Mouse (Mus musculus) limb, embryonic 10.5 days (tissue): Measurements from ENCODE around the gene Sall1. TPM values are rescaled to one million over a fixed set of nuclear protein-coding genes. Genes with fewer than 3 reads are reported as not detected.

ENCODE experiments used
- DNase-seq: peaks from one replicate; pipeline ENCODE4 v3.0.0-alpha.2; 2017; ENCODE audit warnings: low spot score
- H3K27ac ChIP-seq: fragments of 300-500 bp; sonication (generic); 2 replicates; pipeline ENCODE4 v1.5.1; 2016; ENCODE audit warnings: mild to moderate bottlenecking
- H3K27me3 ChIP-seq: fragments of 300-500 bp; sonication (generic); 2 replicates; pipeline ENCODE4 v1.6.1; 2016; ENCODE audit warnings: low read depth, mild to moderate bottlenecking; ENCODE audit not compliant: poor library complexity, severe bottlenecking
- H3K36me3 ChIP-seq: fragments of 300-500 bp; sonication (generic); 2 replicates; pipeline ENCODE4 v1.6.1; 2016; ENCODE audit warnings: mild to moderate bottlenecking, moderate library complexity
- H3K4me1 ChIP-seq: fragments of 300-500 bp; sonication (generic); 2 replicates; pipeline ENCODE4 v1.6.1; 2016
- H3K4me3 ChIP-seq: fragments of 300-500 bp; sonication (generic); 2 replicates; pipeline ENCODE4 v1.5.1; 2016; ENCODE audit warnings: mild to moderate bottlenecking, moderate library complexity
- H3K9me3 ChIP-seq: fragments of 300-500 bp; sonication (generic); replicated peaks from 2 replicates; pipeline ENCODE4 v1.6.1; 2016; ENCODE audit warnings: mild to moderate bottlenecking
- WGBS: fragments of 180-500 bp; shearing (Covaris S2); methylation state at CpG from one replicate; pipeline ENCODE4 v1.1.7; 2016; 5-methylcytosine and 5-hydroxymethylcytosine counted together
- polyA plus RNA-seq: library from polyadenylated mRNA; unstranded; fragments of >200 nt; fragmentation: Nextera tagmentation; extraction: Ambion mirVana; gene quantifications from 2 replicates; pipeline ENCODE4 v1.2.1, GENCODE M21; 2016

The Sall1 gene
- polyA plus RNA-seq, 1 experiment from 2014 or later, result 18.3 TPM

DNA sequence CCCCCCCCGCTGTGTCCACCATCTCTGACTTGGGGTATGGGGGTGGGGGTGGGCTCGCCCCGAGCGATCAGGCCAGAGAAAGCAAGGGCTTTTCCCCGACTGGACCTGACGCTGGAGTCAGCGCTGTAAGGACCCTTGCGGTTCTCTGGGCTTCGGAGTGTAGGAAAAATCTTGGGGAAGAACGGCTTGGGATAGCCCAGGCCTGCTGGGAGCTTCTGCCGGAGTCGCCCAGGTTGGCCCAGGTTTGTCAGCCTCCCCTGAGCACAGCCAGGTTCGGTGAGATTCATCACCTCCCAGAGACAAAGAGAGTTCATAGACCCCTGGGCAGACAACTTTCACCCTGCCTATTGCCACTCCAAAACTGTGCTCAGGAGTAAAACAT, 17.8 kb downstream of the Sall1 start:
- Histone ChIP-seq H3K4me3 (peak overlapping the region; percentile 47), H3K27ac (peak overlapping the region; percentile 67), H3K36me3 (peaks cover 37% of the 10 kb centered on the region), H3K27me3 (peaks cover 31% of the 10 kb centered on the region), H3K9me3 (no peaks in the 10 kb centered on the region), H3K4me1 (peaks cover 46% of the 10 kb centered on the region)
- WGBS, result 4% methylated on average over 13 of the region's 13 CpGs
- DNase-seq, result no peak

DNA sequence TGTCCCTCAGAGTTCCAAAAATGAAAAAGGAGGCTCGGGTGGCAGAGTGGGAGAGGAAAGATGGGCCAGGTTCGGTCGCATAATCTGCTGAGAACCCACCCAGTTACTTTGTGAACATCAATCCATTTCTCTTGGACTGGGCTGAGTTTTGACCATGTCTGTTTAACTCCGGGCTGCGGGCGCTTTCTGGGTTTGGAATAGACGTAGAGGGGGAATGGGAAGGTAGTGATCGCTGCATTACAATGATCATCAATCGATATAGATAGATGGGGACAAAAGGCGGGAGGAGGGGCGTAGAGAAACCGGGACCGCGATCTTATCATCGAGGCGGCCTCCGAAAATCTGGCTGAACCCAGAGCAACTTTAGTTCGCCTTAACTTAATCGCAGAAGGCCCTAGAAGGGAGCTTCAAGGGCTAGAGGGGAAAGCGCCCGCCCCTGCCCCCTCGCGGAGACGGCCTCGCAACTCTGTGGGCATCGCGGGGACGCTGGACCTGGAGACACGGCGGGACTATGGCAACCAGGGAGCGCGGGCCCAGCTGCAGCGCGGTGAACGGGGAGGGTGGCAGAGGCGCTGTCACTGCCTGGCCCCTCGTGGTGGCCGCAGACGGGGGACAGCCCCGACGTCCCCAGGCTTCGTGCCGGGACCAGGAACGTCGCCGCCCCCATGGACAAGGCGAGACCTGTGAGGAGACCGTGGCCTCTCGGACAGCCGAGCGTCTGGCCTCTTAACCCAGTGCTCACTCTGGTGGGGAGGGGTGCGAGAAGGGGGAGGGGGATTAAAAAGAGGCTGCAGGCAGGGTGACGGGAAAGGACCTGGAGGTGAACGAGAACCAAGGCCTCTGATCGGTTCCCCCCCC, 18.5 kb downstream of the Sall1 start:
- Histone ChIP-seq H3K9me3 (no peaks in the 10 kb centered on the region), H3K36me3 (peaks cover 31% of the 10 kb centered on the region), H3K4me1 (peaks cover 50% of the 10 kb centered on the region), H3K27ac (peak overlapping the region; percentile 67), H3K4me3 (peak overlapping the region; percentile 47), H3K27me3 (peaks cover 27% of the 10 kb centered on the region)
- DNase-seq, result peak; percentile 77
- 4% methylated on average over 55 of the region's 55 CpGs for WGBS

DNA sequence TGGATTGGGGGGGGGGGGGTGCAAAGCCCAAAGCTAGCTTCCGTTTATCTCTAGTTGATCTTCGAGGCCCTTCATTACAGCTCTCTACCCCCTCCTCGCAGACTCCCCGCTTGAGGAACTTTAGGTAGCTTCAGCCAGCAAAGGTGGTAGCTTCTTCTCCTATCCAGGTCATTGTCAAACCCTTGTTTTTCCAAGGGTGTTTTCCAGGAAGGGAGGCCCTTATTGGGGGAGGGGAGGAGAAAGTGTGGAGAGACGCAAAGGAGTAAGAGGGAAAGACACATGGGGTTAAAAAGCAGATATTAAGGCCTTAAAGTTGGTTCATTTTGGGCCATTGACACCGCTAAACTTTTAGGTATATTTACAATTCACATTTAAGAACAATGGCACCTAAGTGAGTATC, 19.2 kb downstream of the Sall1 start:
- Histone ChIP-seq H3K9me3 (no peaks in the 10 kb centered on the region), H3K27me3 (peaks cover 21% of the 10 kb centered on the region), H3K4me1 (peaks cover 46% of the 10 kb centered on the region), H3K36me3 (peaks cover 24% of the 10 kb centered on the region), H3K27ac (no peak overlapping the region), H3K4me3 (no peak overlapping the region)
- 14% methylated on average over 6 of the region's 6 CpGs for WGBS
- no peak for DNase-seq

DNA sequence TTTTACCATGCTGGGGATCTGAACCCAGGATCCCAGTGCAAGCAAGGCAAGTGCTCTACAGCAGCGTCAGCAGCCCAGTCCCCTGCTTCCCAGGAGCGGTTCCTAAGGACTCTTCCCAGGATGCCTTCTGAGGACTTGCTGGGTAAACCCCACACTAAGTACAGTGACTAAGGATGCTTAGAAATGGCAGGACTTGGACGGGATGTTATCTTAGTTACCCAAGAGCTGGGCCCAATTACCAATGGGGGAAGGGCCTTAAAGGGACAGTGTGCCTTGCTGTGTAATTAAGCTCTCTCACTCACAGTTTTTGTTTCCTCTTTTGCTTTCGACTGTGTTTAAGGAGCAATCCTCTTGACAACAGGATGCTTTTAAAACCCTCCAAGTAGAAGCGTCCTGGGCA, 22.8 kb downstream of the Sall1 start:
- H3K27ac ChIP-seq, result no peak overlapping the region
- H3K4me3 ChIP-seq, result no peak overlapping the region
- WGBS, result 6% methylated on average over 5 of the region's 5 CpGs
- peaks cover 16% of the 10 kb centered on the region for H3K27me3 ChIP-seq
- 0 out of 2 replicates have a peak, but pooled peaks cover under 1% of the 10 kb centered on the region for H3K36me3 ChIP-seq
- peak; percentile 41 for DNase-seq
- H3K9me3 ChIP-seq, result no peaks in the 10 kb centered on the region
- H3K4me1 ChIP-seq, result peaks cover 28% of the 10 kb centered on the region

DNA sequence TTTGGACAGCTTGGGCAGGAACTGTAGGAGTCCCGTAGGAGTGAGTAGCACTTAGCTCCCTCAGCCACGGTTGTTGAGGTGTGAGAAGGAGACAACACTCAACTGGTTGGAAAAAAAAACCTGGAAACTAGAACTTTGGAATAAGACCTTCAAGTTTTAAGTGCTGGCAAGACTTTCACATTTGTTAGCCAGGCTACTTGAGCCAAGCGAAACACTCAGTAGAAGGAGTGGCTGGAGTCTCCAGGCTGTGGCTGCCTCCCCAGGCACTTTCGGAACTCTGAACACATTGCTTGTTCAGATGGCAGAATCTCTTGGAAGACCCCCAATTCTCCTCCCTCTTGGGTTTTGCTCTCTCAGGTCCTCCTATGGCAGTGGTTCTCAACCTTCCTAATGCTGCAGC, 26.1 kb downstream of the Sall1 start:
- Histone ChIP-seq H3K4me1 (peaks cover 12% of the 10 kb centered on the region), H3K9me3 (no peaks in the 10 kb centered on the region), H3K36me3 (no peaks in the 10 kb centered on the region), H3K27ac (no peak overlapping the region), H3K27me3 (no peaks in the 10 kb centered on the region), H3K4me3 (no peak overlapping the region)
- WGBS, result 85% methylated on average over 4 of the region's 4 CpGs
- DNase-seq, result no peak

DNA sequence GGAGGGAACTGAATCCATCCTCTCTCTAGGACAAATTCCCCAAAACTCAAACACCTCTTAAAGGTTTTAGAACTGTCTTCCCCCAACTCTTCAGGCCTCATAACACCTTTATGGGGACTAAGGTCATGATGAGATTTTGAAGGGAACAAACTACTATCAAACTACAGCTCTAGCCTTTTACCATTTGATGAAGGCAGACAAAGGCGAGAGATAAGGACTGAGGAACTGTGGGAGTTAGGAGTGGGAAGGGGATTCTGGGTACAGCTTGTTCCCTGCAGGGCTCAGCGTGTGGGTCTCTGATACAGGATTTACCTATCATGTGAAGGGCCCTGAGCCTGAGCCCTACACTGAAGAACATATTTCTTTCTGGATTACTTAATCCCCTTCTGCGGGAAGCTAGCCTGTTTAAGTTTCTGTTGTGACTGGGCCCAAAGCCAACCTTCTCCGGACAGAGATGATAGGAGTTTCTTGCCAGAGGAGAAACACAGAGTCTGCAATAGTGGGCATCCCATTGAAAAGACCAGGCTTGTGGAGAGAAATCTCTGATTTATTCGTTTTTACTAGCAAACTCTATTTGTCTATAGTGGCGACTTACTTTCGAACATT, 27.4 kb downstream of the Sall1 start:
- no peaks in the 10 kb centered on the region for H3K36me3 ChIP-seq
- no peaks in the 10 kb centered on the region for H3K9me3 ChIP-seq
- WGBS, result 93% methylated on average over 7 of the region's 7 CpGs
- H3K4me1 ChIP-seq, result peaks cover 14% of the 10 kb centered on the region
- peaks cover 5% of the 10 kb centered on the region; the same call in 1 of the 2 replicates for H3K27me3 ChIP-seq
- H3K4me3 ChIP-seq, result no peak overlapping the region
- no peak for DNase-seq
- no peak overlapping the region for H3K27ac ChIP-seq

DNA sequence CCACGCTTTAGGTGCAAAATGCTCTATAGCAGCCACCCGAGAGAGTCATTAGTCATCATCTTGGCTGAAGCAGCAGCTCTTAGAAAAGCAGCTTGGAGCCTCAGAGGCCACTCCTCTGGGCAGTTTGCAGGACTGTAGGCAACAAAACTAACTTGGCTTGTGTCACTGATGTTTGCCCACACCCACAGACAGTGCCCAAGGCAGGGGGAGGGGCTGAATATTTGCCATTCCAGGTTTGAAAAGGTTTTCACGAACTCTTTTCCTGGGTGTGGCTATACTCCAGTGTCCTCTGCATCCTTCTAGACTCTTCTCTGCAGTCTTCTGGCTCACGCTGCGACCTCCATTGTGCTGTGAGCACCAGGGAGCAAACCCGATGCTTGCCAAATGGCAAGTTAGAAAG, 28.4 kb downstream of the Sall1 start:
- peaks cover 5% of the 10 kb centered on the region; the same call in 1 of the 2 replicates for H3K27me3 ChIP-seq
- 67% methylated on average over 6 of the region's 6 CpGs for WGBS
- H3K36me3 ChIP-seq, result no peaks in the 10 kb centered on the region

DNA sequence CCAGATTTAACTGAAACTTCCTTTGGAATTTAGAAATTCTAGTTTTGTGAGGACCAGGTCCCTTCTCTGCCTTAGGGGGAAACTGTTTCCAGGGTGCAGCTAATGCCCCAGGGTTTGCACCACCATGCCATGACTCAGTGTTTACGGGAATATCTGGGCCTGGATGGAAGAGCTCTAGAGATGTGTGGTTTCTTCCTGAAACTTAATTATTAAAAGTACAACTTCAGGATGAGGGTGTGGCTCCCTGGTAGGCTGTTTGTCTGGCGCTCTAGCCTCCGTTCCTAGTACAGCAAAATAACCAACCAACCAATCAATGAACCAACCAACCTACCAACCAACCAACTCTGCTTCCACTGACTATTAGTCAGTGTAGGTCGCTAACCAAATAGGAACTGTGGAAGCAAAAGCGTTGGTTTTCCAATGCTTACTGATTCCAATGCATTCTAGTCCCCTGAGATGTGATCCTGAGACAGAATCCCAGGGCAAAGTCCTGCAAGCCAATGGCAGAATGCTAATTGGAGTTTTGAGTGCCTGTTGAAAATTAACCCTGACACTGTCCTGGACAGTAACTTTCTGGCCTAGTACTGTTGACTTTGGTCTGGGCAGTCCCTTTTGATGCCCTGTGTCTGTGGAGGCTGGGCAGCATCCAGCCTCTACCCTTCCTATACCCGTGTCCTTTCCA, 31.0 kb downstream of the Sall1 start:
- H3K27me3 ChIP-seq, result peaks cover 17% of the 10 kb centered on the region
- DNase-seq, result no peak
- H3K9me3 ChIP-seq, result no peaks in the 10 kb centered on the region
- H3K4me1 ChIP-seq, result peaks cover 12% of the 10 kb centered on the region
- WGBS, result 89% methylated on average over 6 of the region's 6 CpGs
- H3K4me3 ChIP-seq, result no peak overlapping the region
- H3K36me3 ChIP-seq, result no peaks in the 10 kb centered on the region
- H3K27ac ChIP-seq, result no peak overlapping the region

More for the DNA sequence above, 28.4 kb downstream of the Sall1 start:
- Histone ChIP-seq H3K9me3 (no peaks in the 10 kb centered on the region), H3K4me3 (no peak overlapping the region), H3K27ac (no peak overlapping the region), H3K4me1 (peaks cover 5% of the 10 kb centered on the region)
- no peak for DNase-seq

DNA sequence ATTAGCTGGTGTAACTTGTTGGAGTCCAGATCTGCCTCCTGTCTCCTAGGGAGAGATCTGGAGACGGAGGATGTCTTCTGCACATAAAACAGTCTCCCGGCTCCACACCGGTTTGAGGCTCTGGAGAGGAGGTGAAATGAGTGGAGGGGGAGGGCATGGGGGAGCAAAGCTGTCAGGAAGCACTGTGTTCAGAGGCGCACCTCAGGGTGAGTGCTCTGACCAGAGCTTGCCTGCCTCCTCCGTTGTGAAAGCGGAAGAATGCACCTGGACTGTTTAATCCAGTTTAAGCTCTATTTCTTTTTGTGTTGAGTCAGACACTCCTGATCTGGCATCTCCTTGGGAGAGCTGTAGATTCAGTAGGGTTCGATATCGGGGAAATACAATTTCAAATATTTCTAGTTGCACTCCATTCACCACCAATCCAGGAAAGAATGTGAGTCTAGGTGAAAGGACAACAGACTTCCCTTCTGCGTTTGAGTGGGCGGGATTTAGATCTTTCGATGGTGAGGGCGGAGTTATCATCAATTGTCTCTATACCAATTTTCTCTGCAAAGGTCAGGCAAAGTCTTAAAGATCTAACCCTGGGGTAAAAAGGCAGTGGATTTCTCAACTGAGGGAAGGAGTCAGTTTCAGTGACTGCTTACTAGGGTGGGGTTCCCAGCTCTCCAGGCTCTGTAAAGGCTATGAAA, 31.8 kb downstream of the Sall1 start:
- H3K4me1 ChIP-seq, result peaks cover 20% of the 10 kb centered on the region
- H3K27me3 ChIP-seq, result peaks cover 25% of the 10 kb centered on the region
- no peaks in the 10 kb centered on the region for H3K9me3 ChIP-seq
- H3K4me3 ChIP-seq, result no peak overlapping the region
- H3K27ac ChIP-seq, result no peak overlapping the region
- no peaks in the 10 kb centered on the region for H3K36me3 ChIP-seq
- DNase-seq, result no peak
- 34% methylated on average over 12 of the region's 12 CpGs for WGBS

DNA sequence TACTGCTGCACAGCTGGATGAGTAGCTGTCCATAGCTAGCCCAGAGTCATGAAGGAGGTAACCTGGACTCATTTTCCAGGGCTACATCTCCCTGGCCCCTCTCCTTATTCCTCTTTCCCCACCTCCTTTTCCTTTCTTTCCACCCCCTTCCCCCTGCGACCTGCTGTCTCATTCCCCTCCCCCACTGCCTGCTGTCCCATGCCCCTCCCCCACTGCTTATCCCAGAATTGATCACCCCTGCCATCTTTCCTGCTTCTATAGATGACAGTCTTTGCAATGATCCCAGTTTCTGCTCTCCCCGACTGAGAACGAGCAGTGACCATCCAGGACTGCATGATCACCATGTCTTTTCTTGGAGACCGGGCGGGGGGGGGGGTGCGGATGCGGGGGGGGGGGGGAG, 35.2 kb downstream of the Sall1 start:
- peaks cover 35% of the 10 kb centered on the region for H3K4me1 ChIP-seq
- H3K27ac ChIP-seq, result no peak overlapping the region
- no peak overlapping the region for H3K4me3 ChIP-seq
- 33% methylated on average over 7 of the region's 7 CpGs for WGBS
- no peaks in the 10 kb centered on the region for H3K9me3 ChIP-seq
- no peaks in the 10 kb centered on the region for H3K36me3 ChIP-seq
- H3K27me3 ChIP-seq, result peaks cover 57% of the 10 kb centered on the region
- no peak for DNase-seq

DNA sequence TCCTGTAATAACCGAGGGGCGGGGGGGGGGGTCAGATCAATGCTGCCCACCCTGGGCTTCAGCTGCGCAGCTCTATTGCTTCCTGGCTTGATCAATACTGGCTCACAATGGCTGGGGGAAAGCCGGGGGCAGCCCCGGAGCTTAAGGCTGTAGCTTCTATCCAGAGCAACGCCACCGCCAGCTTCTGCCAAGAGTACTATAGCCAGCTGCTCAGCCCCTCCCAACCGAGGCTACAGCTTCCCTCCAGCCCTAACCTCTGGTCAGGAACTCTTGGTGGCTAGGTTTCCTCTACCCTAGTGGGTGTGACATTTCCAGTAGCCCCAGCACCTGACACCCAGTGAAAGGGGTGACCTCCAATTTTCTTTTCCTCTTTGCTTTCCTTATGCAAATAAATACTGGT, 36.8 kb downstream of the Sall1 start:
- peaks cover 64% of the 10 kb centered on the region for H3K27me3 ChIP-seq
- H3K36me3 ChIP-seq, result no peaks in the 10 kb centered on the region
- 0% methylated on average over 8 of the region's 8 CpGs for WGBS
- peak; percentile 56 for DNase-seq
- H3K9me3 ChIP-seq, result no peaks in the 10 kb centered on the region
- H3K4me1 ChIP-seq, result peaks cover 36% of the 10 kb centered on the region
- no peak overlapping the region for H3K27ac ChIP-seq
- H3K4me3 ChIP-seq, result peak overlapping the region; percentile 58

DNA sequence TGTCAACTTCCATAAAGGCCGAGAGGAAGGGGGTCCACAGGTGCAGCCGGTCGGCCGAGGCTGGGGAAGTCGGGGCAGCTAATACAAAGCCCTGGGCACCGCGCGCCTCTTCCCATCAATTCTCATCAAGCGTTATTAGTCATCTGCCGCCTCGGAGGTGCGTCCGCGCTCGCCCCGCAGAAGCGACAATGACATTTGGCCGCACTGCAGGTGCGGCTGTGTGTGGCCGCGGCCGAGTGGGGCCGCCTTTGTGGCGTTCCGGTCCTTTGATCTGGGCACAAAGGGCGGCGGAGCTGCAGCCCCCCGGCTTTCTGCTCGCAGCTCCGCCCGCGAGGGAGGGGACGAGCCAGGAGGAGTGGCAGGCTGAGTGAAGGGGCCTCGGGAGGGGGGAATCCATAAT, 37.5 kb downstream of the Sall1 start:
- peak; percentile 63 for DNase-seq
- no peaks in the 10 kb centered on the region for H3K36me3 ChIP-seq
- peaks cover 33% of the 10 kb centered on the region for H3K4me1 ChIP-seq
- WGBS, result under 1% methylated on average over 34 of the region's 34 CpGs
- no peaks in the 10 kb centered on the region for H3K9me3 ChIP-seq
- H3K4me3 ChIP-seq, result peak overlapping the region; percentile 58
- peaks cover 66% of the 10 kb centered on the region for H3K27me3 ChIP-seq
- H3K27ac ChIP-seq, result peak overlapping the region; percentile 68
